9 mouse cellular contexts compared by ENCODE assay signal in the genomic region with DNA sequence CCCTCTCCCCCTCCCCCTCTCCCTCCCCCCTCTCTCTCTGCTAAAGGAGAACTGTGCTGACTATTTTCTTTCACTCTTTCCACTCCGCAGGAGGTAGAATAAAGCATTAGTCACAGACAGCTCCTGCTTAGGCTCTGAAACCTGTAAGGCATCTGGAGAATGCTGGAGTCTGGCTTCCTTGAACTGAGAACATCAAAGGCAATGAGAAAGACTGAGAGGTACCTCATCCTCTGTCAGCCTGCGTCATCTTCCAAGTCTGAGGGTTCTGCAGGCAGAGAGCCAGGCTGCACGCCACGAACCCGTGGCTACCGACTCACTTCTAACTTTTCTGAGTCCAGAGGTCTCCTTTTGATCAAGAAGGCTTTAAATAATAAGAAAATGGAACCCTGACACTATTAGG. TPM values are rescaled to one million over a fixed set of nuclear protein-coding genes. Genes with fewer than 3 reads are reported as not detected.
A peak's percentile ranks its signal among the peaks of the same experiment; 100 is the strongest.
DNase-seq lines count a peak whose midpoint lies in the region; ATAC-seq and TF ChIP-seq lines count a peak whose summit lies in the region.
"Had no signal": no experiment of that assay in that cellular context is flagged by ENCODE, and none has a peak within 500 bp of the region (broad histone marks: within the 10 kb centered on the region; RNA-seq: fewer than 3 reads in every experiment).

No protein-coding gene starts in this region.

- in situ Hi-C loops in Patski (cut with MboI; ENCODE audit: low pct_unique_long_range_greater_than_20kb): no loop called here

- no peaks in the 10 kb centered on the region for H3K4me1 ChIP-seq in lung, embryonic 14.5 days (ENCODE audit: insufficient read depth)
- 0 out of 2 replicates have a peak, but pooled peaks cover 2% of the 10 kb centered on the region for H3K4me1 ChIP-seq in midbrain, embryonic 14.5 days (ENCODE audit: control insufficient read depth, insufficient read depth, low read length)
- H3K4me1 ChIP-seq: forebrain, embryonic 15.5 days had no signal

- no peak overlapping the region for H3K4me3 ChIP-seq in lung, embryonic 14.5 days (ENCODE audit: low read depth, low read length)
- no peak overlapping the region for H3K4me3 ChIP-seq in midbrain, embryonic 14.5 days (replicated peaks; ENCODE audit: low read depth, low read length)
- H3K4me3 ChIP-seq: forebrain, embryonic 15.5 days had no signal

- no peak overlapping the region for H3K9ac ChIP-seq in lung, embryonic 14.5 days
- H3K9ac ChIP-seq in midbrain, embryonic 14.5 days (replicated peaks; ENCODE audit: low read length): no peak overlapping the region
- H3K9ac ChIP-seq: forebrain, embryonic 15.5 days; liver, embryonic 14.5 days had no signal

- H3K9me3 ChIP-seq in lung, embryonic 14.5 days (ENCODE audit: low read depth, low read length): no peaks in the 10 kb centered on the region
- no peaks in the 10 kb centered on the region for H3K9me3 ChIP-seq in midbrain, embryonic 14.5 days (ENCODE audit: control insufficient read depth, low read length)
- H3K9me3 ChIP-seq: forebrain, embryonic 15.5 days had no signal

- CTCF ChIA-PET in Patski (lab: Charles Lee): no interaction called here

- POLR2A ChIA-PET in Patski (lab: Charles Lee): interaction anchor here (1.3 to 2.1 kb wide), 2 partner anchors 8 to 14 kb away, joined by 4 to 7 read pairs; no protein-coding TSS in a partner anchor

- TF ChIP-seq CTCF in lung, embryonic 14.5 days (IDR thresholded peaks at IDR 0.05; ENCODE audit: low read depth): no peak
- no peak for TF ChIP-seq CTCF in Patski (IDR thresholded peaks at IDR 0.05)
- TF ChIP-seq CTCF in brain, embryonic 14.5 days (IDR thresholded peaks at IDR 0.05; ENCODE audit: borderline replicate concordance, extremely low read depth, insufficient read depth, insufficient read length): no peak

- 7% methylated on average over 6 of the region's 6 CpGs for WGBS in lung, embryonic 14.5 days
- WGBS in midbrain, embryonic 14.5 days: 7% methylated on average over 6 of the region's 6 CpGs

- H3K4me2 ChIP-seq in lung, embryonic 14.5 days: no peak overlapping the region
- H3K4me2 ChIP-seq in midbrain, embryonic 14.5 days (ENCODE audit: low read length): no peak overlapping the region
- H3K4me2 ChIP-seq: forebrain, embryonic 15.5 days had no signal

- no peak for DNase-seq in lung, embryonic 14.5 days
- no peak for DNase-seq in lung, postnatal 36 days
- DNase-seq in Patski (ENCODE audit: low read depth, low spot score): peak; percentile 80
- peak; percentile 50 for DNase-seq in brain, embryonic 14.5 days (ENCODE audit: low read depth)
- peak; percentile 42 for DNase-seq in midbrain, embryonic 14.5 days
- DNase-seq in lung, adult 18-20 months: no peak
- DNase-seq in c-Kit-positive CD71-positive TER-119-positive erythroid progenitor cells, embryonic 14.5 days (ENCODE audit: low spot score): no peak

- TF ChIP-seq POLR2A in brain, embryonic 14.5 days (IDR thresholded peaks at IDR 0.05; ENCODE audit: borderline replicate concordance, extremely low read depth, insufficient read depth, insufficient read length, poor library complexity, severe bottlenecking): no peak

- H3K27me3 ChIP-seq in lung, embryonic 14.5 days (ENCODE audit: insufficient read depth, low read length): no peaks in the 10 kb centered on the region
- H3K27me3 ChIP-seq in Patski: no peaks in the 10 kb centered on the region
- H3K27me3 ChIP-seq in midbrain, embryonic 14.5 days (ENCODE audit: control insufficient read depth, insufficient read depth, low read length): no peaks in the 10 kb centered on the region
- H3K27me3 ChIP-seq: forebrain, embryonic 15.5 days had no signal

- H3K27ac ChIP-seq in lung, embryonic 14.5 days (ENCODE audit: low read depth): no peak overlapping the region
- H3K27ac ChIP-seq in midbrain, embryonic 14.5 days (replicated peaks; ENCODE audit: low read depth, low read length): no peak overlapping the region
- H3K27ac ChIP-seq: forebrain, embryonic 15.5 days; liver, embryonic 14.5 days had no signal

- H3K36me3 ChIP-seq in lung, embryonic 14.5 days (ENCODE audit: insufficient read depth): no peaks in the 10 kb centered on the region
- no peaks in the 10 kb centered on the region for H3K36me3 ChIP-seq in midbrain, embryonic 14.5 days (ENCODE audit: control insufficient read depth, insufficient read depth, low read length)
- H3K36me3 ChIP-seq: forebrain, embryonic 15.5 days had no signal

- ATAC-seq in lung, embryonic 14.5 days (ENCODE audit: insufficient read depth): peak; percentile 31; the same call in 1 of the 2 replicates
- peak; percentile 99 for ATAC-seq in Patski
- ATAC-seq in midbrain, embryonic 14.5 days (ENCODE audit: low FRiP score, low TSS enrichment): no peak
- ATAC-seq: forebrain, embryonic 15.5 days had no signal

RNA-seq across cellular contexts. Expression of gene Zbtb38, which starts 20.5 kb away (rescaled TPM):
- 24.5 and 24.6 TPM in 2 replicates for polyA plus RNA-seq in lung, embryonic 14.5 days (2014; fragmentation: Nextera tagmentation; extraction: Ambion mirVana)
- 59.2 TPM for polyA plus RNA-seq in Patski (2021)
- polyA plus RNA-seq in brain, embryonic 14.5 days (2012; rRNA removed): 8.3 and 15.0 TPM in 2 replicates
- 50.5 and 55.1 TPM in 2 replicates for polyA plus RNA-seq in midbrain, embryonic 14.5 days (2014; fragmentation: Nextera tagmentation; extraction: Ambion mirVana)

Comparison
In these comparisons a context has a peak if more than half of its experiments do, and no peak if none do; other contexts are left out.
1. DNase-seq: peak in Patski (single experiment), brain, embryonic 14.5 days (single experiment) and midbrain, embryonic 14.5 days (single experiment); none in lung, embryonic 14.5 days (single experiment), lung, postnatal 36 days (single experiment), lung, adult 18-20 months (0 of 2) and c-Kit-positive CD71-positive TER-119-positive erythroid progenitor cells, embryonic 14.5 days (single experiment).